Mouse (Mus musculus) liver, embryonic 14.5 days (tissue): ENCODE results near the gene Cyth2.

Experiments
- CTCF ChIP-seq: IDR thresholded peaks from 2 replicates; pipeline ENCODE4 v1.5.1; 2016; ENCODE audit warnings: antibody characterized with exemption, low read depth, control low read depth
- EP300 ChIP-seq: IDR thresholded peaks from 2 replicates; pipeline ENCODE4 v1.6.1; 2016; ENCODE audit warnings: antibody characterized with exemption, low read depth

- TF ChIP-seq EP300: no peak
- TF ChIP-seq CTCF: no peak
These were observed 16.2 kb upstream of the Cyth2 start, which contains the start of gene Grwd1 for GRCm38 (mm10) chr7:45830427-45831127.
